Mouse (Mus musculus): ENCODE results near the gene Srsf9. TPM values are rescaled to one million over a fixed set of nuclear protein-coding genes. Genes with fewer than 3 reads are reported as not detected.

The Srsf9 gene
- polyA plus RNA-seq, 1 experiment from 2014 or later: 129 TPM

DNA sequence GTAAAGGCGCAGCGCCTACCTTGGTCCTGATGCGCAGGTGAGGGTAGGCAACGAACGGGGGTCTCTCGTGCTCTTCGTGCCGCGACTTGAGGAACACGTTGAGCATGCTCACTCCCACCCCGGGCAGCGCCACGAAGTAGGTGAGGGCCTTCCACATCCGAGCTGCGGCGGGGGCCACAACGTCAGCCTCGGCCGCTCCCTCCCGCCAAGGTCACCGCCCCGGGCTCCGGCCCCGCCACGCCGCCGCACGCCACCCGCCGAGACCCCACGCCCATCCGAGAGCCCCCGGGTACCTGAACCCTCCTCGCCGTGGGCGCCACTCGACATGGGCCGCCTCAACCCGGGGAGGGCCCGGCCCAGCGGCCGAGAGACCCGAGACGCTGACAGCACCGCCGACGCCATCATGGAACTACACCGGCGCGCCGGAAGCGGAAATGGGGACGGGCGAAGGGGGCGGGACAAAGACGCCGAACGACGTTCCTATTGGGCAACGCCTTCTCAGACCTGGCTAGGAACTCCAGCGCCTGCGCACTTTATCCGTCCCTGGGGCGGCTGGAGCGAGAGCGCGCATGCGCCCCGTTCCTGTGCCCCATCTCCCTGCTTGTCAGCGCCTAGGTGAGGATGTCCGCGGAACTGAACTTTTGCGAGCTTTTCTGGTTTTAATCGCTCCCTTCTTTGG lies 21.7 kb downstream of the Srsf9 start, which contains the start of gene Cox6a1:
Gene Cox6a1, minus strand, starts transcription at position 436 of the 679 bp plus-strand sequence.
- Histone ChIP-seq H3K27me3 (ENCODE audit: control insufficient read depth, insufficient read depth, low read length) (no peaks in the 10 kb centered on the region), H3K4me3 (ENCODE audit: low read depth, low read length) (peak within 1 kb of the TSS; percentile 73), H3K27ac (replicated peaks) (peak within 1 kb of the TSS; percentile 74), H3K4me2 (replicated peaks; ENCODE audit: low read depth) (peak within 1 kb of the TSS; percentile 86), H3K9ac (ENCODE audit: low read length) (peak within 1 kb of the TSS; percentile 76), H3K36me3 (ENCODE audit: control insufficient read depth, insufficient read depth, low read length) (peaks cover 4% of the 10 kb centered on the region; the same call in 1 of the 2 replicates), H3K9me3 (ENCODE audit: control insufficient read depth, low read length) (no peaks in the 10 kb centered on the region), H3K4me1 (replicated peaks; ENCODE audit: control insufficient read depth, insufficient read depth) (no peaks in the 10 kb centered on the region; the same call in 1 of the 2 replicates)
- DNase-seq (ENCODE audit: low spot score) (peak; percentile 99), ATAC-seq (ENCODE audit: low FRiP score, low TSS enrichment) (peak; percentile 91)
- TF ChIP-seq EP300 (optimal IDR thresholded peaks at IDR 0.05): no peak
- TF ChIP-seq CTCF (IDR thresholded peaks at IDR 0.05; ENCODE audit: low read depth): peak; percentile 47
- WGBS: under 1% methylated on average over 62 of the region's 74 CpGs

- Histone ChIP-seq H3K27ac (replicated peaks) (peak overlapping the region; percentile 74), H3K27me3 (ENCODE audit: control insufficient read depth, insufficient read depth, low read length) (no peaks in the 10 kb centered on the region), H3K4me1 (replicated peaks; ENCODE audit: control insufficient read depth, insufficient read depth) (no peaks in the 10 kb centered on the region; the same call in 1 of the 2 replicates), H3K4me2 (replicated peaks; ENCODE audit: low read depth) (peak overlapping the region; percentile 84), H3K4me3 (ENCODE audit: low read depth, low read length) (peak overlapping the region; percentile 73), H3K9ac (ENCODE audit: low read length) (peak overlapping the region; percentile 62), H3K36me3 (ENCODE audit: control insufficient read depth, insufficient read depth, low read length) (peaks cover 4% of the 10 kb centered on the region; the same call in 1 of the 2 replicates), H3K9me3 (ENCODE audit: control insufficient read depth, low read length) (no peaks in the 10 kb centered on the region)
- ATAC-seq (ENCODE audit: low FRiP score, low TSS enrichment): peak; percentile 20
- WGBS: under 1% methylated on average over 18 of the region's 18 CpGs
- DNase-seq (ENCODE audit: low spot score): no peak
- TF ChIP-seq CTCF (IDR thresholded peaks at IDR 0.05; ENCODE audit: low read depth) (no peak), EP300 (optimal IDR thresholded peaks at IDR 0.05) (no peak)
Measured at GRCm38 (mm10) chr5:115349225-115349555, 22.2 kb downstream of the Srsf9 start.

DNA sequence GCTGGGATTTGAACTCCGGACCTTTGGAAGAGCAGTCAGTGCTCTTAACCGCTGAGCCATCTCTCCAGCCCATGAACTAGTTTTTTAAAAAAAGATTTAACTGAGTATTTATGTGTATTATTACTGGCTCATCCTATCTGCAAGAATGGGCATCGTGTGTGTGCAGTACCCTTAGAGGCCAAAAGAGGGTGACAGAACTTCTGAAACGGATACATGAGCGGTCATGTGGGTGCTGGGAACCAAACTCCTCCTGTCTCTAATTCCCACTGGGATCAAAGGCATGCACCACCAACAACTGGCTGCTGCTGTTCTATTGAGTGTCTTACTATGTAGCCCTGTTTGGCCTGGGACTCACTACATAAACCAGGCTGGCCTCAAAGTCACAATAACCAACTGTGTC lies 24.4 kb downstream of the Srsf9 start:
- H3K4me2 ChIP-seq (replicated peaks; ENCODE audit: low read depth): no peak overlapping the region
- no peak overlapping the region for H3K9ac ChIP-seq (ENCODE audit: low read length)
- no peak for ATAC-seq (ENCODE audit: low FRiP score, low TSS enrichment)
- H3K4me3 ChIP-seq (ENCODE audit: low read depth, low read length): no peak overlapping the region
- no peaks in the 10 kb centered on the region for H3K27me3 ChIP-seq (ENCODE audit: control insufficient read depth, insufficient read depth, low read length)
- no peaks in the 10 kb centered on the region; the same call in 1 of the 2 replicates for H3K4me1 ChIP-seq (replicated peaks; ENCODE audit: control insufficient read depth, insufficient read depth)
- DNase-seq (ENCODE audit: low spot score): no peak
- peak; percentile 22 for TF ChIP-seq CTCF (IDR thresholded peaks at IDR 0.05; ENCODE audit: low read depth)
- TF ChIP-seq EP300 (optimal IDR thresholded peaks at IDR 0.05): no peak
- no peaks in the 10 kb centered on the region for H3K36me3 ChIP-seq (ENCODE audit: control insufficient read depth, insufficient read depth, low read length)
- no peaks in the 10 kb centered on the region for H3K9me3 ChIP-seq (ENCODE audit: control insufficient read depth, low read length)
- 75% methylated on average over 5 of the region's 5 CpGs for WGBS
- no peak overlapping the region for H3K27ac ChIP-seq (replicated peaks)

GRCm38 (mm10) chr5:115355070-115355469 lies 28.1 kb downstream of the Srsf9 start:
- Histone ChIP-seq H3K4me2 (replicated peaks; ENCODE audit: low read depth) (no peak overlapping the region), H3K27ac (replicated peaks) (no peak overlapping the region), H3K4me3 (ENCODE audit: low read depth, low read length) (no peak overlapping the region), H3K4me1 (replicated peaks; ENCODE audit: control insufficient read depth, insufficient read depth) (no peaks in the 10 kb centered on the region), H3K9ac (ENCODE audit: low read length) (no peak overlapping the region), H3K9me3 (ENCODE audit: control insufficient read depth, low read length) (no peaks in the 10 kb centered on the region), H3K36me3 (ENCODE audit: control insufficient read depth, insufficient read depth, low read length) (no peaks in the 10 kb centered on the region), H3K27me3 (ENCODE audit: control insufficient read depth, insufficient read depth, low read length) (no peaks in the 10 kb centered on the region)
- DNase-seq (ENCODE audit: low spot score) (no peak), ATAC-seq (ENCODE audit: low FRiP score, low TSS enrichment) (no peak)
- no peak for TF ChIP-seq CTCF (IDR thresholded peaks at IDR 0.05; ENCODE audit: low read depth)
- TF ChIP-seq EP300 (optimal IDR thresholded peaks at IDR 0.05): no peak
- 42% methylated on average over 13 of the region's 13 CpGs for WGBS

GRCm38 (mm10) chr5:115358872-115359271 lies 31.9 kb downstream of the Srsf9 start:
- ATAC-seq (ENCODE audit: low FRiP score, low TSS enrichment): peak; percentile 88
- Histone ChIP-seq H3K4me3 (ENCODE audit: low read depth, low read length) (no peak overlapping the region), H3K36me3 (ENCODE audit: control insufficient read depth, insufficient read depth, low read length) (no peaks in the 10 kb centered on the region), H3K27me3 (ENCODE audit: control insufficient read depth, insufficient read depth, low read length) (no peaks in the 10 kb centered on the region), H3K4me1 (replicated peaks; ENCODE audit: control insufficient read depth, insufficient read depth) (no peaks in the 10 kb centered on the region), H3K9me3 (ENCODE audit: control insufficient read depth, low read length) (no peaks in the 10 kb centered on the region), H3K27ac (replicated peaks) (no peak overlapping the region), H3K4me2 (replicated peaks; ENCODE audit: low read depth) (no peak overlapping the region), H3K9ac (ENCODE audit: low read length) (no peak overlapping the region)
- 2% methylated on average over 12 of the region's 12 CpGs for WGBS
- peak; percentile 91 for DNase-seq (ENCODE audit: low spot score)
- TF ChIP-seq CTCF (IDR thresholded peaks at IDR 0.05; ENCODE audit: low read depth) (peak; percentile 97), EP300 (optimal IDR thresholded peaks at IDR 0.05) (no peak)

GRCm38 (mm10) chr5:115359438-115359837 lies 32.5 kb downstream of the Srsf9 start:
- no peaks in the 10 kb centered on the region for H3K36me3 ChIP-seq (ENCODE audit: control insufficient read depth, insufficient read depth, low read length)
- TF ChIP-seq EP300 (optimal IDR thresholded peaks at IDR 0.05) (no peak), CTCF (IDR thresholded peaks at IDR 0.05; ENCODE audit: low read depth) (no peak)
- no peak overlapping the region for H3K27ac ChIP-seq (replicated peaks)
- 83% methylated on average over 8 of the region's 8 CpGs for WGBS
- H3K9me3 ChIP-seq (ENCODE audit: control insufficient read depth, low read length): no peaks in the 10 kb centered on the region
- H3K4me2 ChIP-seq (replicated peaks; ENCODE audit: low read depth): no peak overlapping the region
- ATAC-seq (ENCODE audit: low FRiP score, low TSS enrichment) (no peak), DNase-seq (ENCODE audit: low spot score) (no peak)
- H3K9ac ChIP-seq (ENCODE audit: low read length): no peak overlapping the region
- H3K4me3 ChIP-seq (ENCODE audit: low read depth, low read length): no peak overlapping the region
- H3K4me1 ChIP-seq (replicated peaks; ENCODE audit: control insufficient read depth, insufficient read depth): no peaks in the 10 kb centered on the region
- no peaks in the 10 kb centered on the region for H3K27me3 ChIP-seq (ENCODE audit: control insufficient read depth, insufficient read depth, low read length)

Measured in stomach, postnatal 0 days (tissue).